Mouse (Mus musculus) midbrain, embryonic 12.5 days (tissue): ENCODE data around the gene Prkn. TPM values are rescaled to one million over a fixed set of nuclear protein-coding genes. Genes with fewer than 3 reads are reported as not detected.

Source experiments
- ATAC-seq: fragments of 200-750 bp; cut with Nextera tagmentation; 2 replicates; pipeline ENCODE4 v1.8.0; 2017; ENCODE audit warnings: low read depth, moderate TSS enrichment, moderate library complexity; ENCODE audit not compliant: low FRiP score
- H3K27ac ChIP-seq: fragments of 300-500 bp; sonication (generic); replicated peaks from 2 replicates; pipeline ENCODE4 v1.5.1; 2016; ENCODE audit warnings: mild to moderate bottlenecking
- H3K27me3 ChIP-seq: fragments of 300-500 bp; sonication (generic); 2 replicates; pipeline ENCODE4 v1.6.1; 2016; ENCODE audit warnings: mild to moderate bottlenecking
- H3K36me3 ChIP-seq: fragments of 300-500 bp; sonication (generic); 2 replicates; pipeline ENCODE4 v1.6.1; 2016
- H3K4me1 ChIP-seq: fragments of 300-500 bp; sonication (generic); 2 replicates; pipeline ENCODE4 v1.6.1; 2016
- H3K4me2 ChIP-seq: fragments of 300-500 bp; sonication (generic); replicated peaks from 2 replicates; pipeline ENCODE4 v1.6.1; 2016; ENCODE audit warnings: mild to moderate bottlenecking, moderate library complexity
- H3K4me3 ChIP-seq: fragments of 300-500 bp; sonication (generic); 2 replicates; pipeline ENCODE4 v1.5.1; 2016; ENCODE audit warnings: mild to moderate bottlenecking
- H3K9ac ChIP-seq: fragments of 300-500 bp; sonication (generic); replicated peaks from 2 replicates; pipeline ENCODE4 v1.6.1; 2016; ENCODE audit warnings: mild to moderate bottlenecking, moderate library complexity
- H3K9me3 ChIP-seq: fragments of 300-500 bp; sonication (generic); 2 replicates; pipeline ENCODE4 v1.6.1; 2016; ENCODE audit warnings: mild to moderate bottlenecking
- WGBS: fragments of 180-500 bp; shearing (Covaris S2); methylation state at CpG from one replicate; pipeline ENCODE4 v1.1.7; 2016; 5-methylcytosine and 5-hydroxymethylcytosine counted together
- polyA plus RNA-seq: library from polyadenylated mRNA; unstranded; fragments of >200 nt; fragmentation: Nextera tagmentation; extraction: Ambion mirVana; gene quantifications from 2 replicates; pipeline ENCODE4 v1.2.1, GENCODE M21; 2016

Gene Prkn
- polyA plus RNA-seq, 1 experiment from 2014 or later, result 2.1 TPM

DNA sequence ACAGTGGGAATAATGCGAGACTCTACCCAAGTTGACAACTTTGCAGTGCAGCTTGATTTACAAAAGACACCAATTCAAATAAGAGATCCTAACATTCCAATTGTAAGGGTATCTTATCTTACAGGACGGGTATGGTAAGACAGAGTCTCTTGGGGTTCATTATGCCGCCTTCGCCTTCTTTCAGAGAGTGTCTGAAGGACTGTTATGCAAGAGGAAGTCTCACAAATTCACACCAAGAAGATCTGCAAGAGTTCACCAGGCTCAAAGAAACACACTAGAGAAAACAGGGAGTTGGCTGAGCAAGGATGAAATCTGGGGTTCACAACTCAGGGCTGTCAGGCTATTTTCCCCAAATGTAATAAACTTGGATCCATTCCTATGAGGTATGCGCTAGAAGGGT lies 1242.0 kb downstream of the Prkn start:
- no peak overlapping the region for H3K27ac ChIP-seq
- no peak overlapping the region for H3K4me3 ChIP-seq
- H3K9me3 ChIP-seq, result no peaks in the 10 kb centered on the region
- H3K4me1 ChIP-seq, result no peaks in the 10 kb centered on the region
- no peaks in the 10 kb centered on the region for H3K27me3 ChIP-seq
- no peak overlapping the region for H3K4me2 ChIP-seq
- ATAC-seq, result no peak
- WGBS, result 90% methylated on average over 5 of the region's 5 CpGs
- H3K9ac ChIP-seq, result no peak overlapping the region
- H3K36me3 ChIP-seq, result no peaks in the 10 kb centered on the region

DNA sequence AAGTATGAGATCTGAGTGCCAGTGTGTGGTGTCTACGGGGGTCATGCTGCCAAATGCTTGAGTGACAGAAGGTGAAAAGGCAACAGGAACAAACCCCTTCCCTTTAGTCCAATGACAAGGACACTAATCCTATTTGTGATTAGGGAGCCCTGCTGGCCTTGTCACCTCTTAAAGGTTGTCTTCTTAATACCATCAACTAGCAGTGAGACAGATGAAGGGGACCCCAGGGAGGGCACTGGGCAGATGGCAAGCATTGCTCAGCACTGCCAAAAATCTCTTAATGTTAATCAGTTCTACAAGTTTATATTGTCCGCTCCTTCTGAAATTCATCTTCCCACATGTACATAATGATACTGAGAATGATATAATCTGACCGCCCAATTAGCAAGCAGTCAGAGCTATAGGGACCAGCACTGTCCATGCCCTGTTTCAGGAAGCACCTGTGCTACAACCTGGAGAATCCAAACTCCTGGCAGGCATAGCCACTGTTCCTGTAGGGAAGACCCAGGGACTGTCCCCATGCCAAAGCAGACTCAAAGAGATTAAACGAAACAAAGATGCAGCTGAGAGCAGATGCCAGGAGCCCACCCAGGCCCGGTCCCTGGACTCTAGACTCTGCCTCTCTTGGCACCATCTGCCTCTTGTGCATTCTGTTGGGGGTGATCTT lies 1250.2 kb downstream of the Prkn start:
- no peak for ATAC-seq
- Histone ChIP-seq H3K4me2 (no peak overlapping the region), H3K9ac (no peak overlapping the region), H3K27me3 (peaks cover 7% of the 10 kb centered on the region), H3K27ac (no peak overlapping the region), H3K4me1 (peaks cover 7% of the 10 kb centered on the region; the same call in 1 of the 2 replicates), H3K9me3 (no peaks in the 10 kb centered on the region), H3K4me3 (no peak overlapping the region), H3K36me3 (no peaks in the 10 kb centered on the region)
- WGBS, result 64% methylated on average over 5 of the region's 5 CpGs

- Histone ChIP-seq H3K27me3 (peaks cover 7% of the 10 kb centered on the region), H3K9me3 (no peaks in the 10 kb centered on the region), H3K4me2 (no peak overlapping the region), H3K4me1 (peaks cover 7% of the 10 kb centered on the region; the same call in 1 of the 2 replicates), H3K27ac (no peak overlapping the region), H3K4me3 (no peak overlapping the region), H3K36me3 (no peaks in the 10 kb centered on the region), H3K9ac (no peak overlapping the region)
- ATAC-seq, result no peak
- 76% methylated on average over 6 of the region's 6 CpGs for WGBS
Measured at GRCm38 (mm10) chr17:12092901-12093564, 1252.8 kb downstream of the Prkn start.

DNA sequence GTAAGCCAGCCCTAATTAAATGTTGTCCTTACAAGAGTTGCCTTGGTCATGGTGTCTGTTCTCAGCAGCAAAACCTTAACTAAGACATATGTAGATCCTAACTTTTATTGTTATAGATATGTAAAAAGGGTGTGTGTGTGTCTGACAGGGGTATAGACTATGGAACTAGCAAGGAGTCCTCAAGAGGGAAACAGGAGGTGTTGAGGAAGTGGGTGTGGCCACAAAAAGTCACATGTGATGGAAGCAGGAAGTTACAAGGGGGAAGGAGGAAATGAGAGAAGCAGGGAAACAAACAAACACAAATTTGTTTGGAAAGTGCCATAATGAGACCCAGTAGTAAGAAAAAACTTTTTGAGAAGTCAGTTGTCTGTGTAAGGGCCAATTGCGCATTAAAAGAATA lies 1253.8 kb downstream of the Prkn start:
- Histone ChIP-seq H3K9me3 (no peaks in the 10 kb centered on the region), H3K9ac (no peak overlapping the region), H3K27me3 (peaks cover 3% of the 10 kb centered on the region; the same call in 1 of the 2 replicates), H3K36me3 (no peaks in the 10 kb centered on the region), H3K4me2 (no peak overlapping the region), H3K4me3 (no peak overlapping the region), H3K27ac (no peak overlapping the region), H3K4me1 (peaks cover 7% of the 10 kb centered on the region; the same call in 1 of the 2 replicates)
- ATAC-seq, result no peak
- 97% methylated on average over 1 of the region's 1 CpGs for WGBS

DNA sequence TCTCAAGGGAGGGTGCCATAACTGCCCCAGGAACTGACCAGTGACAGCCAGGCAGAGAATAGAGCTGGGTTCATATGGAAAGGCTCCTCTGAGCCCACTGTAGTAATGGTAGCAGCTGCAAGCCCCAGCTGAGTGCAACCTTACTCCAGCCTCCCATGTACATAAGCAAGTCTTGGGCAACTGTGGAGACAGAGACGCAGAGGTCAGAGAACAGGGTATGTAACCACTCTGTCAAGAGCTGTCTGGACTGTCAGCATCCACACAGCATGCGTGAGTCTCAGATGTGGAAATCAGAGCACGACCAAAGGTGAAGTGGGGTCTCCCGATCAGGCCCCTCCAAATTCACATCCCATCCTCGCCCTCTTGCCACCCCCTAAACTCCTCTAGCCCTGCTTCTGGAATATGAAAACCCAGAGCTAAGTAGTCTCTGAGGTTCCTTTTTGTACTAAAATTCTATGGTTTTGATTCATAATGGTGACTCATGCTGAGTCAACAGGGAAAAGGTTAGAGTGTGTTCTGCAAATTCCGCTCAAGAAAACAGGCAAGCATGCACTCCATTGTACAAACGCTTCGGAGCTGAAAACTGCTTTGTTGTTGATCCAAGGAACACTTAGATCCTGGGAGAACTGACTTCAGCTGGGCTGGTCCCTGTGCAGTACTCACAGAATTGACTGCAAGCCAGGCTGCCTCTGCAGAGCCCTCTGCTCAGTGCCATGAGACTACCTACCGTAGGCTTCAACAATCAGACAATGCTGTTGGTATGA lies 1254.8 kb downstream of the Prkn start:
- Histone ChIP-seq H3K27ac (no peak overlapping the region), H3K4me3 (no peak overlapping the region), H3K4me1 (peaks cover 5% of the 10 kb centered on the region; the same call in 1 of the 2 replicates), H3K4me2 (no peak overlapping the region), H3K36me3 (no peaks in the 10 kb centered on the region), H3K9ac (no peak overlapping the region), H3K9me3 (no peaks in the 10 kb centered on the region), H3K27me3 (peaks cover 3% of the 10 kb centered on the region; the same call in 1 of the 2 replicates)
- ATAC-seq, result no peak
- WGBS, result 87% methylated on average over 9 of the region's 9 CpGs

GRCm38 (mm10) chr17:12099415-12099814 lies 1259.2 kb downstream of the Prkn start:
- H3K4me2 ChIP-seq, result no peak overlapping the region
- H3K9ac ChIP-seq, result no peak overlapping the region
- H3K27ac ChIP-seq, result no peak overlapping the region
- no peaks in the 10 kb centered on the region for H3K36me3 ChIP-seq
- ATAC-seq, result no peak
- H3K4me3 ChIP-seq, result no peak overlapping the region
- H3K4me1 ChIP-seq, result no peaks in the 10 kb centered on the region
- H3K27me3 ChIP-seq, result no peaks in the 10 kb centered on the region
- no peaks in the 10 kb centered on the region for H3K9me3 ChIP-seq

- ATAC-seq, result no peak
- Histone ChIP-seq H3K4me1 (no peaks in the 10 kb centered on the region), H3K9me3 (no peaks in the 10 kb centered on the region), H3K9ac (no peak overlapping the region), H3K27me3 (no peaks in the 10 kb centered on the region), H3K4me2 (no peak overlapping the region), H3K4me3 (no peak overlapping the region), H3K27ac (no peak overlapping the region), H3K36me3 (no peaks in the 10 kb centered on the region)
- WGBS, result 95% methylated on average over 10 of the region's 10 CpGs
Measured at GRCm38 (mm10) chr17:12102326-12102725, 1262.1 kb downstream of the Prkn start.

GRCm38 (mm10) chr17:12103781-12104180 lies 1263.6 kb downstream of the Prkn start:
- no peak for ATAC-seq
- Histone ChIP-seq H3K4me1 (no peaks in the 10 kb centered on the region), H3K9me3 (no peaks in the 10 kb centered on the region), H3K27ac (no peak overlapping the region), H3K4me3 (no peak overlapping the region), H3K4me2 (no peak overlapping the region), H3K9ac (no peak overlapping the region), H3K27me3 (no peaks in the 10 kb centered on the region), H3K36me3 (no peaks in the 10 kb centered on the region)
- WGBS, result 78% methylated on average over 6 of the region's 6 CpGs

DNA sequence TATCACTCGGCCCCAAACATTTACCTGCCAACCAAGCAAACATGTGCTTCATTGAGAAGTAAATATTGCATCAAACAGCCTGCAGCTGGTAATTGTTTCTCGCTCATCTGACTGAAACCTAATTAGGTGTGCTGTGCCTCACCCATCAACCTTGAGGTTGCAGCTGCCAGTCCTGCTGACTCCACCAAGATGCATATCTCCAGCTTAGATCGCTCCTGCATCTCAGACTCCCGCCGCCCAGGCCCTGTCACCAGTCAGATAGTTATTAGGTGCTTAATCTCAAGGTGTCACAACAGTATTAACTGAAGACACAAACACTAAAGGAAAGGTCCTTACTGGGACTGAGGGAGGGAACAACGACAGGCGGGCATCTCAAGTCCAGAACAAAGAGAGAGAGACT lies 1264.1 kb downstream of the Prkn start:
- WGBS, result 89% methylated on average over 7 of the region's 7 CpGs
- Histone ChIP-seq H3K9me3 (no peaks in the 10 kb centered on the region), H3K9ac (no peak overlapping the region), H3K4me3 (no peak overlapping the region), H3K4me2 (no peak overlapping the region), H3K27me3 (no peaks in the 10 kb centered on the region), H3K27ac (no peak overlapping the region), H3K4me1 (no peaks in the 10 kb centered on the region), H3K36me3 (no peaks in the 10 kb centered on the region)
- no peak for ATAC-seq

DNA sequence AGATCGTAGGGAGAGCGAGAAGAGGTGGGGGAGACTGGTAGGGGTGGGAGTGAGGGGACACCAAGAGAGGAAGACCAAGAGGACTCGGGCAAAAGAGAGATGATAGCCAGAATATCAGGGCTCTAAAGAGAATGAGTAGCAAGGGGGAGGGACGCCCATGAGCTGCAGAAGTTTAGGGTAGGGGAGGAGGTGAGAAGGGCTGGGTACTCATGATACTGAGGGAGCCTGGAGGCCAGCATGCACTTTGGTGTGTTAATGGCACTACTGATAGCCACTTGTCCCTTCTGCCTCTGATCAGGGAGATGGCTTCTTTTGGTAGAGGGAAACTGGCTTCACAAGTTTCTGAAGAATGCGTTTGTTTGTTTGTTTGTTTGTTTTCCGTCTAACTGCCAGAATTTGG lies 1264.5 kb downstream of the Prkn start:
- H3K4me3 ChIP-seq, result no peak overlapping the region
- no peaks in the 10 kb centered on the region for H3K4me1 ChIP-seq
- no peaks in the 10 kb centered on the region for H3K36me3 ChIP-seq
- no peak overlapping the region for H3K4me2 ChIP-seq
- ATAC-seq, result no peak
- no peak overlapping the region for H3K9ac ChIP-seq
- H3K9me3 ChIP-seq, result no peaks in the 10 kb centered on the region
- 84% methylated on average over 6 of the region's 6 CpGs for WGBS
- H3K27ac ChIP-seq, result no peak overlapping the region
- H3K27me3 ChIP-seq, result no peaks in the 10 kb centered on the region

GRCm38 (mm10) chr17:12106255-12106654 lies 1266.1 kb downstream of the Prkn start:
- H3K4me1 ChIP-seq, result no peaks in the 10 kb centered on the region
- no peak overlapping the region for H3K9ac ChIP-seq
- no peak overlapping the region for H3K4me3 ChIP-seq
- 59% methylated on average over 4 of the region's 4 CpGs for WGBS
- H3K27ac ChIP-seq, result no peak overlapping the region
- H3K36me3 ChIP-seq, result no peaks in the 10 kb centered on the region
- no peak overlapping the region for H3K4me2 ChIP-seq
- ATAC-seq, result no peak
- no peaks in the 10 kb centered on the region for H3K27me3 ChIP-seq
- no peaks in the 10 kb centered on the region for H3K9me3 ChIP-seq
